Mouse (Mus musculus): Measurements from ENCODE around the gene Ptbp1. TPM values are rescaled to one million over a fixed set of nuclear protein-coding genes. Genes with fewer than 3 reads are reported as not detected.

Gene Ptbp1
- polyA plus RNA-seq, 1 experiment from 2014 or later = 220 TPM

DNA sequence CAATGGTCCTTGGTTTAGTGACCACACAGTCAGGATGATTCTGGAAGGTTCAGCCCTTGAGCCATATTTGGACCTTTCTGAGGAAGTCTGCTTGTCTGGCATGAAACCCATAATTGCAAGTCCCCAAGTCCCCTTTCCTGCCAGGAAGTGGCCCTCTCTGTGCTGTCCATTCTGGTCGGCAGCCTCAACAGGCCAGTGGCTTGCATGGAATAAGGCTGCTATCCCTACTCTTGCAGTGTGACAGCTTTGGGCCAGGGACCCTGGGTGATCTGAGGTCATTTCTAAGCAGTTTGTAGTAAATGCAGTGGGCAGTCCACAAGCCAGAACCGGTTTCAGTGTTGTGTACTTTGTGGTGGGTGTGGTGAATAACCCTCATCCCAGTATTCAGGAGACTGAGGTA lies 16.1 kb upstream of the Ptbp1 start:
- WGBS = 60% methylated on average over 2 of the region's 2 CpGs
- no peaks in the 10 kb centered on the region for H3K9me3 ChIP-seq (replicated peaks; ENCODE audit: low read length)
- no peak overlapping the region for H3K27ac ChIP-seq
- no peaks in the 10 kb centered on the region for H3K36me3 ChIP-seq (ENCODE audit: insufficient read depth, low read length)
- H3K4me2 ChIP-seq (ENCODE audit: low read length) = no peak overlapping the region
- H3K4me1 ChIP-seq (replicated peaks; ENCODE audit: insufficient read depth, low read length) = peaks cover 17% of the 10 kb centered on the region
- ATAC-seq (replicated peaks; ENCODE audit: low FRiP score, low read depth) (no peak), DNase-seq (ENCODE audit: low spot score) (no peak)
- no peak overlapping the region for H3K4me3 ChIP-seq (replicated peaks; ENCODE audit: low read depth, low read length)
- H3K9ac ChIP-seq (ENCODE audit: low read depth, low read length) = no peak overlapping the region
- H3K27me3 ChIP-seq (ENCODE audit: insufficient read depth, low read length) = no peaks in the 10 kb centered on the region
- TF ChIP-seq CTCF (IDR thresholded peaks at IDR 0.05; ENCODE audit: low read depth) = no peak

DNA sequence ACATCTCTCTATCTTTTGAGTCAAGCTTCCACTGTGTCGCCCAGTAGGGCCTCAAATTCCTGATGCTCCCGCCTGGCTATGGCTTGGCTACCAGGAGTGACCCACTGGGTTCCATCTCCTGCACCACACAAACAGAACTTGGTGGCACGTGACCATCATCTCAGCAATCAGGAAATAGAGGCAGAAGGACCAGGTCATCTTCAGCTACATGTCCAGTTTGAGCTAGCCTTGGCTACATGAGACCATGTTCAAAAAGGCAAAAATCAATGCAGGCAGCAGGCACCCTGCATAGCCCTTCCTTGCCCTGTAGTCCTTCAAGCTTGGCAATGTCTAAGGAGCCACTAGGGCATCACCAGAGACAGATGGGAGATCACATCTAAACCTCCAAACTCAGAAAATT lies 14.1 kb upstream of the Ptbp1 start:
- DNase-seq (ENCODE audit: low spot score) (no peak), ATAC-seq (replicated peaks; ENCODE audit: low FRiP score, low read depth) (no peak)
- Histone ChIP-seq H3K4me1 (replicated peaks; ENCODE audit: insufficient read depth, low read length) (peaks cover 26% of the 10 kb centered on the region), H3K27me3 (ENCODE audit: insufficient read depth, low read length) (no peaks in the 10 kb centered on the region), H3K4me3 (replicated peaks; ENCODE audit: low read depth, low read length) (no peak overlapping the region), H3K4me2 (ENCODE audit: low read length) (peak overlapping the region; percentile 56; the same call in 1 of the 2 replicates), H3K9me3 (replicated peaks; ENCODE audit: low read length) (no peaks in the 10 kb centered on the region), H3K36me3 (ENCODE audit: insufficient read depth, low read length) (no peaks in the 10 kb centered on the region), H3K27ac (peak overlapping the region; percentile 93), H3K9ac (ENCODE audit: low read depth, low read length) (no peak overlapping the region)
- no peak for TF ChIP-seq CTCF (IDR thresholded peaks at IDR 0.05; ENCODE audit: low read depth)
- WGBS = 94% methylated on average over 3 of the region's 3 CpGs

DNA sequence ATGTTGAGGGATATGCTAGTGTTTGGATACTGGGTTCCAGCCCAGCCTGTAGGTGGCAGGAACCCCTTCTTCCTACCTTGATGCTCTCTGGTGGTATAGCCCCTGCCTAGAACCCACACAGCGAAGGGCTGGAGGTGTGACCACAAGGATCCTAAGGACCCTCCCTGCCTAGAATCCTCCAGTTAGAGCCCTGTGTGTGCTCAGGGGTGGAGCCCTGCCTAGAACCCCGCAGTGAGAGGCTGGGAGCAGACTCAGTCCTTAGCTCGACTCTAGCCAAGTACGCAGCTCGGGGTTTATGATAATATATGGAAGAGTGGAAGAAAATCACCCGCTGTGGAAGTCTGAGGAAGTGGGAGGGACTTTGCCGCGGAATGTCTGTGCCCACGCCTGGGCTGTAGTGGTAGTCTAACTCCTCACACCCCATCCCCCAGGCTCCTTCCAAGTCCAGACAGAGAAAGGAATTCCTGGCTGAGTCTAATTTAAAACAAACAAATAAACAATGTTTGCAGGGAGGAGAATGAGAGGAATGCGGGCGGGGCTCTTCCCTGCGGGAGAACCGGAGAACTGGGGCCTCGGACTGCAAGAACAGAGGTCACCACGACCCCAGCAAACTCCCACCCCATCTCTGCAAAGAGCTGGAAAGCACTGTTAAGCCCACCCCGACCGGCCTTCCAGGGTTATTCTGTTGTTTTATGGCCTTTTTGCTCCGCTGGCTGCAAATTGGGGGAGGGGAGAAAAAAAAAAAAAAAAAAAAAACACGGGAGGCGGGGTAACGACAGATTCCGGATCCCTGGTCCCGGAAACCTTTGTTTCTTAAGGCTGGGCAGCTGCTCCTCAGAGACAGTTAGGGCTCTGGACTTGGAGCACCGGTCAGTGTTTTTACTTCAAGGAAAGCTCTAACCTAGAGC lies 13.3 kb upstream of the Ptbp1 start:
- ATAC-seq (replicated peaks; ENCODE audit: low FRiP score, low read depth) (peak; percentile 87), DNase-seq (ENCODE audit: low spot score) (peak; percentile 99)
- no peaks in the 10 kb centered on the region for H3K27me3 ChIP-seq (ENCODE audit: insufficient read depth, low read length)
- H3K4me1 ChIP-seq (replicated peaks; ENCODE audit: insufficient read depth, low read length) = peaks cover 26% of the 10 kb centered on the region
- H3K4me2 ChIP-seq (ENCODE audit: low read length) = peak overlapping the region; percentile 56
- TF ChIP-seq CTCF (IDR thresholded peaks at IDR 0.05; ENCODE audit: low read depth) = no peak; the same call in 1 of the 2 replicates
- H3K27ac ChIP-seq = peak overlapping the region; percentile 93
- H3K36me3 ChIP-seq (ENCODE audit: insufficient read depth, low read length) = no peaks in the 10 kb centered on the region
- under 1% methylated on average over 24 of the region's 24 CpGs for WGBS
- peak overlapping the region; percentile 29 for H3K4me3 ChIP-seq (replicated peaks; ENCODE audit: low read depth, low read length)
- H3K9ac ChIP-seq (ENCODE audit: low read depth, low read length) = peak overlapping the region; percentile 39; the same call in 1 of the 2 replicates
- no peaks in the 10 kb centered on the region for H3K9me3 ChIP-seq (replicated peaks; ENCODE audit: low read length)

DNA sequence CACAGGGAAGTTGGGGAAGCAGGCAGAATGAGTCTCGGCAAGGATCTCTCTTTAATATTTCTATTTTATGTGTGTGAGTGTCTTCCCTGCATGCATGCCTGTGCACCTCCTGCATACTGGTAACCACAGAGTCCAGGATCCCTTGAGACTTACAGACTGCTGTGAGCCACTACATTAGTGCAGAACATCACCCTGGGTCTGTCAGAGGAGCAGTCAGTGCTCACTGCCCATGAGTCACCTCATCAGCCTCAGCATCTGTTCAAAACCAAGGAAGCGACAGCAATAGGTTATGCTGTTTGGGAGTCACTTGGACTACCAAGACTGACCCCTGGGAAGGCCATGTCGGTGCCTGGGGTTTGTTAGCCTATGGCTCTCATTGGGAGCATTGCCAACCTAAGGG lies 11.9 kb upstream of the Ptbp1 start:
- no peak overlapping the region for H3K9ac ChIP-seq (ENCODE audit: low read depth, low read length)
- DNase-seq (ENCODE audit: low spot score) (no peak), ATAC-seq (replicated peaks; ENCODE audit: low FRiP score, low read depth) (no peak)
- no peaks in the 10 kb centered on the region for H3K36me3 ChIP-seq (ENCODE audit: insufficient read depth, low read length)
- TF ChIP-seq CTCF (IDR thresholded peaks at IDR 0.05; ENCODE audit: low read depth) = no peak
- 0 out of 2 replicates have a peak overlapping the region, but pooled peaks have one; percentile 31 for H3K27ac ChIP-seq
- H3K27me3 ChIP-seq (ENCODE audit: insufficient read depth, low read length) = no peaks in the 10 kb centered on the region
- 56% methylated on average over 3 of the region's 3 CpGs for WGBS
- H3K4me1 ChIP-seq (replicated peaks; ENCODE audit: insufficient read depth, low read length) = peaks cover 26% of the 10 kb centered on the region
- H3K9me3 ChIP-seq (replicated peaks; ENCODE audit: low read length) = no peaks in the 10 kb centered on the region
- no peak overlapping the region for H3K4me2 ChIP-seq (ENCODE audit: low read length)
- H3K4me3 ChIP-seq (replicated peaks; ENCODE audit: low read depth, low read length) = no peak overlapping the region

DNA sequence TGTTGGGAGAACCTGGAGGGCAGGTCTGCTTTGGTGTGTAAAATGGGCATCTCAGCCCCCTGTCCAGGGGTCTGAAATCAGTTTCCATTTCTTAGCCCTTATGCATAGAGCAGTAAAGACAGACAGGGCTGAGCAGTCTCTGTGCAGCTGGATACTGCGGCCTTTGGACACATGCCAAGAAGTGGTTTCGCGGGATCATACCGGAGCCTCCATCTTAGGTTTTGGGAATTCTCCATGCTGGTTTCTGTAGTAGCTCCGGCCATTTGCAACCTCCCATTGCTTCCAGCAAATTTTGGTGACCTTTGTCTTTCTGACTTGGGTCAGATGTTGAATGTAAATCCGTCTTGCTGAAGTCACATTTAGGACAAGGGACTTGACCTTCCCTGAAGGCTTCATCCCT lies 10.8 kb upstream of the Ptbp1 start:
- no peak overlapping the region for H3K4me3 ChIP-seq (replicated peaks; ENCODE audit: low read depth, low read length)
- 40% methylated on average over 6 of the region's 6 CpGs for WGBS
- no peak for DNase-seq (ENCODE audit: low spot score)
- H3K27ac ChIP-seq = no peak overlapping the region
- no peak overlapping the region for H3K9ac ChIP-seq (ENCODE audit: low read depth, low read length)
- H3K4me1 ChIP-seq (replicated peaks; ENCODE audit: insufficient read depth, low read length) = peaks cover 26% of the 10 kb centered on the region
- no peaks in the 10 kb centered on the region for H3K27me3 ChIP-seq (ENCODE audit: insufficient read depth, low read length)
- H3K36me3 ChIP-seq (ENCODE audit: insufficient read depth, low read length) = no peaks in the 10 kb centered on the region
- H3K4me2 ChIP-seq (ENCODE audit: low read length) = no peak overlapping the region
- no peaks in the 10 kb centered on the region for H3K9me3 ChIP-seq (replicated peaks; ENCODE audit: low read length)
- no peak for ATAC-seq (replicated peaks; ENCODE audit: low FRiP score, low read depth)
- no peak for TF ChIP-seq CTCF (IDR thresholded peaks at IDR 0.05; ENCODE audit: low read depth)

DNA sequence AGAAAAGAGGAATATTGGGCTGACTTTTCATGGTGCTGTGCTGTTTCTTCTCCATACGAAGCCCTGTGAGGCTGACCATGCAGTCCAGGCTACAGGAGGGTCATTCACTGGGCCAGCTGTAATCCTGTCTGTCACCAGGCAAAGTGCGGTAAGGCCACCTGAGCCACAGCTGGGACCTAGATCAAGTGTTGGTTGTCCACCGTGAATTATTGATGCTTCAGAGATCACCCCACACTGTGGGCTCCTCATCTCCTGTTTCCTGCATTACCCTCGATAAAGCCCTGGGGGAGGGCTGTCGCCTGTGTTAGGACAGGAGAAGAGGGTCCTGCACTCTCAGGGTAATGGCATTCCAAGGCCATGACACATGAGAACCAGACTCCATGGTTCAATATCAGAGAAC lies 7.7 kb upstream of the Ptbp1 start:
- Histone ChIP-seq H3K9me3 (replicated peaks; ENCODE audit: low read length) (no peaks in the 10 kb centered on the region), H3K4me1 (replicated peaks; ENCODE audit: insufficient read depth, low read length) (peaks cover 25% of the 10 kb centered on the region), H3K4me2 (ENCODE audit: low read length) (no peak overlapping the region), H3K27me3 (ENCODE audit: insufficient read depth, low read length) (no peaks in the 10 kb centered on the region), H3K27ac (0 out of 2 replicates have a peak overlapping the region, but pooled peaks have one; percentile 19), H3K4me3 (replicated peaks; ENCODE audit: low read depth, low read length) (no peak overlapping the region), H3K9ac (ENCODE audit: low read depth, low read length) (no peak overlapping the region), H3K36me3 (ENCODE audit: insufficient read depth, low read length) (no peaks in the 10 kb centered on the region)
- ATAC-seq (replicated peaks; ENCODE audit: low FRiP score, low read depth) (no peak; the same call in 1 of the 2 replicates), DNase-seq (ENCODE audit: low spot score) (peak; percentile 75)
- WGBS = 32% methylated on average over 5 of the region's 5 CpGs
- TF ChIP-seq CTCF (IDR thresholded peaks at IDR 0.05; ENCODE audit: low read depth) = no peak
